Mouse (Mus musculus) G1E (cell line): ENCODE measurements around the gene Mdfi.

ENCODE experiments used
- CTCF ChIP-seq: IDR thresholded peaks from 2 replicates; pipeline ENCODE4 v1.5.1; 2012; ENCODE audit warnings: low read depth, low read length, inconsistent platforms, mixed read lengths
- TAL1 ChIP-seq: conservative IDR thresholded peaks from 2 replicates; pipeline ENCODE4 v1.6.1; 2012; ENCODE audit warnings: low read depth, low read length, inconsistent platforms, mixed read lengths

DNA sequence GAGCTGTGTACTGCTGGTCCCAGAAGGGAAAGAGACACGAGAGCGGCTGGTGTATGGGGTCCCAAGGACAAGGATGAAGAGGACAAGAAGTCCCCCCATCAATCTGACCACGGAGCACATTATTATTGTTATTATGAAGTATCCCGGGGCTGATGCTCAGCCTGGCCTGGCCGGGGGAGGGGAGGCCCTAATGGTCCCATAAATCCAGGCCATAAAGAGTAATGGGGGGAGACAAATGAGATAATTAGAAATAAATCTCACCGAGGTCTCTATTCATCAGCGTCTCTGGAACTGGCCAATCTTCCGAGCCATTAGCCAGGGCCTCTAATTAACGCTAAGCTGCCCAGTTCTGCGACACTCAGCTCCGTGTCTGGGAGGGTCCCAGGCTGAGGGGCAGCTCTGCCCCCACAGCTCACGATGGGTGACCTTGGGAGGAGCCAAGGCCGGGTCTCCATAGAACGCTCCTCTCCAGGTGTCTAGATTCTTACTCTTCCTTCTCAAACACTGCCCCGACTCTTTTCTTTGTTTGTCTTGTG is 23.2 kb downstream of the Mdfi start:
- no peak for TF ChIP-seq CTCF
- TF ChIP-seq TAL1: no peak
